Comparison of ENCODE assay signal across 24 mouse cellular contexts in genomic region chr7:123000796-123001195, GRCm38 (mm10). TPM values are rescaled to one million over a fixed set of nuclear protein-coding genes. Genes with fewer than 3 reads are reported as not detected.
A peak's percentile ranks its signal among the peaks of the same experiment; 100 is the strongest.
DNase-seq lines count a peak whose midpoint lies in the region; ATAC-seq and TF ChIP-seq lines count a peak whose summit lies in the region.
"Had no signal": no experiment of that assay in that cellular context is flagged by ENCODE, and none has a peak within 500 bp of the region (broad histone marks: within the 10 kb centered on the region; RNA-seq: fewer than 3 reads in every experiment).

No protein-coding gene starts in this region.

- H3K9ac ChIP-seq in kidney, embryonic 14.5 days (ENCODE audit: low read depth, low read length) = no peak overlapping the region
- H3K9ac ChIP-seq: embryonic facial prominence, embryonic 12.5 days; heart, embryonic 12.5 days; hindbrain, embryonic 14.5 days; liver, embryonic 12.5 days; liver, postnatal 0 days had no signal

- H3K4me3 ChIP-seq in kidney, embryonic 14.5 days (ENCODE audit: low read length) = no peak overlapping the region
- no peak overlapping the region for H3K4me3 ChIP-seq in thymus, adult 2 months (ENCODE audit: control insufficient read depth, insufficient read depth, low read length)
- H3K4me3 ChIP-seq: embryonic facial prominence, embryonic 12.5 days; heart, embryonic 12.5 days; layer of hippocampus, adult 2 months; liver, embryonic 12.5 days had no signal

- no peaks in the 10 kb centered on the region for H3K4me1 ChIP-seq in kidney, embryonic 14.5 days (ENCODE audit: control insufficient read depth, insufficient read depth, low read length)
- H3K4me1 ChIP-seq in thymus, adult 2 months (replicated peaks; ENCODE audit: control insufficient read depth, insufficient read depth, low read length) = no peaks in the 10 kb centered on the region
- H3K4me1 ChIP-seq: embryonic facial prominence, embryonic 12.5 days; liver, embryonic 12.5 days had no signal

- TF ChIP-seq CTCF in thymus, adult 2 months (IDR thresholded peaks at IDR 0.05; ENCODE audit: borderline replicate concordance, control insufficient read depth, extremely low read depth, insufficient read depth, low read length, poor library complexity) = no peak

- peak; percentile 23 to 29 for DNase-seq in cerebellum, postnatal 10 days
- no peak for DNase-seq in cerebellum, postnatal 4 days (ENCODE audit: low spot score in 2 of 2)
- peak; percentile 82 for DNase-seq in kidney, adult 11 months
- peak; percentile 26 for DNase-seq in Muller cell, postnatal 12 days (ENCODE audit: inconsistent ontology term)
- peak; percentile 52 for DNase-seq in kidney, postnatal 10 days
- no peak for DNase-seq in spleen, postnatal 36 days (ENCODE audit: low spot score in 2 of 2)
- no peak for DNase-seq in thymus, adult 2 months
- DNase-seq: embryo, embryonic 11 days; heart, postnatal 4 days; liver, postnatal 0 days; lung, postnatal 36 days; retina, postnatal 1 day; right cerebral cortex, postnatal 25 days; thymus, postnatal 4 days had no signal

- ATAC-seq in kidney, embryonic 14.5 days (ENCODE audit: low FRiP score, low TSS enrichment) = no peak
- ATAC-seq: forebrain, embryonic 16.5 days; intestine, postnatal 0 days; liver, embryonic 12.5 days; liver, postnatal 0 days; midbrain, embryonic 16.5 days had no signal

- no peak overlapping the region for H3K27ac ChIP-seq in kidney, embryonic 14.5 days (ENCODE audit: low read depth, low read length)
- H3K27ac ChIP-seq in thymus, adult 2 months (ENCODE audit: control insufficient read depth, insufficient read depth, low read length) = no peak overlapping the region
- H3K27ac ChIP-seq: embryonic facial prominence, embryonic 12.5 days; hindbrain, embryonic 14.5 days; liver, embryonic 12.5 days had no signal

- no peak overlapping the region for H3K4me2 ChIP-seq in kidney, embryonic 14.5 days (replicated peaks; ENCODE audit: low read depth, low read length)
- H3K4me2 ChIP-seq: embryonic facial prominence, embryonic 12.5 days; heart, embryonic 12.5 days; hindbrain, embryonic 14.5 days; liver, embryonic 12.5 days; midbrain, embryonic 11.5 days had no signal

- peaks cover 86% of the 10 kb centered on the region for H3K36me3 ChIP-seq in kidney, embryonic 14.5 days (ENCODE audit: control insufficient read depth, insufficient read depth, low read length)
- H3K36me3 ChIP-seq in thymus, adult 2 months (ENCODE audit: control insufficient read depth, insufficient read depth, low read length) = peaks cover 70% of the 10 kb centered on the region

- H3K27me3 ChIP-seq in kidney, embryonic 14.5 days (ENCODE audit: control insufficient read depth, insufficient read depth, low read length) = no peaks in the 10 kb centered on the region
- H3K27me3 ChIP-seq in thymus, adult 2 months (ENCODE audit: control insufficient read depth, insufficient read depth, low read length) = no peaks in the 10 kb centered on the region
- H3K27me3 ChIP-seq: embryonic facial prominence, embryonic 12.5 days; heart, embryonic 12.5 days; liver, embryonic 12.5 days had no signal

- WGBS in kidney, embryonic 14.5 days = 94% methylated on average over 16 of the region's 16 CpGs
- WGBS in thymus, adult 2 months = 96% methylated on average over 16 of the region's 16 CpGs

- no peak for TF ChIP-seq POLR2A in thymus, adult 2 months (IDR thresholded peaks at IDR 0.05; ENCODE audit: control insufficient read depth, extremely low read depth, insufficient read depth, low read length, poor library complexity)

- no peaks in the 10 kb centered on the region for H3K9me3 ChIP-seq in kidney, embryonic 14.5 days (ENCODE audit: control insufficient read depth, low read length)
- H3K9me3 ChIP-seq: embryonic facial prominence, embryonic 12.5 days; heart, embryonic 12.5 days; liver, embryonic 12.5 days had no signal

RNA-seq across cellular contexts. Expression of gene Rbbp6, which starts 35.3 kb away (rescaled TPM):
- polyA plus RNA-seq in kidney, embryonic 14.5 days (2014; fragmentation: Nextera tagmentation; extraction: Ambion mirVana) = 40.0 and 41.6 TPM in 2 replicates
- 26.9 and 27.9 TPM in 2 replicates for polyA plus RNA-seq in thymus, adult 2 months (2012; rRNA removed)

Comparison
In these comparisons a context has a peak if more than half of its experiments do, and no peak if none do; other contexts are left out.
1. DNase-seq: peak in cerebellum, postnatal 10 days (2 of 2), kidney, adult 11 months (single experiment), Muller cell, postnatal 12 days (single experiment) and kidney, postnatal 10 days (single experiment); none in cerebellum, postnatal 4 days (0 of 2), spleen, postnatal 36 days (0 of 2) and thymus, adult 2 months (single experiment).